Mouse (Mus musculus) heart, adult 8-10 months (tissue): ENCODE measurements at regions not wholly inside any gene's neighbourhood (a gene's known extent, or its start where the extent isn't known, plus 50 kb on each side); places are given as distances from the start of the nearest gene placed in this dataset.

ENCODE experiments used
- DNase-seq: peaks from one replicate; pipeline ENCODE4 v3.0.0; 2022; ENCODE audit warnings: low spot score

DNA sequence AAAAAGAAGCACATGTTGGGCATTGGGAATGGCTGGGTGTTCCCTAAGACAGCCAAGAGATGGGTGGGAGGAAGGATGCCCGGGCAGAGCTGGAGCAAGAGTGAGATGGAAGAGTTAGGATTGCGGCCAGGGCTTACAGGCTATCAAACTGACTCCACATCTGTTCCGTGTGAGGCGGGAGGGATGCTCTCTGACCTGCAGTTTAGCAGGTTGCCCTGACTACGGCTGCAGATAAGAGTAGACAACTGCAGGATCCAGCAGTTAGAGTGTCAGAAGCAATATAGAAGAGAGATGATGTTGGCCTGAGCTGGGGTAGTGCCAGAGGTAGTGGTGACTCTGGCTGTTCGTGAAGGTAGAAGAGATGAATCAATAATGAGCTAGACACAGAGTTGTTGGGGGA lies 61.6 kb upstream of the Syt6 start:
- DNase-seq = no peak

DNA sequence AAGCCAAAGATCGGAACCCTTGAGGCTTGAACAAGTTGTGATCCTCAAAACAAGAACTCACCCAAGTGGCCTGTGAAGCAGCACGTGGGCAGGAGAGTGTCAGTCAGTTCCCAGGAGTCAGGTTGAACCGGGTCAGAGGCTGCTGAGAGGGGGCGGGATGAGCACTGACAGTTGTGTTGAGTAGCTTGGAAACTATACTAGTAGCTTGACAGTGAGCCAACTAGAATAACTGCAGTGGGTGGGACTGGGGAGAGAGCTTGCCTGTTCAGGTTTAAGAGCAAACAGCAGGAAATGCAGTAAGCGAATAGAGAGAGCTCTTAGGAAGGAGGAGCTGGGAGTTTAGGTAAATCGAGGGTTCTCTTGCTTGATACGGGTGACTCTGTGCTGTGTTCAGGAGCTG lies 61.0 kb upstream of the Syt6 start:
- DNase-seq = no peak

DNA sequence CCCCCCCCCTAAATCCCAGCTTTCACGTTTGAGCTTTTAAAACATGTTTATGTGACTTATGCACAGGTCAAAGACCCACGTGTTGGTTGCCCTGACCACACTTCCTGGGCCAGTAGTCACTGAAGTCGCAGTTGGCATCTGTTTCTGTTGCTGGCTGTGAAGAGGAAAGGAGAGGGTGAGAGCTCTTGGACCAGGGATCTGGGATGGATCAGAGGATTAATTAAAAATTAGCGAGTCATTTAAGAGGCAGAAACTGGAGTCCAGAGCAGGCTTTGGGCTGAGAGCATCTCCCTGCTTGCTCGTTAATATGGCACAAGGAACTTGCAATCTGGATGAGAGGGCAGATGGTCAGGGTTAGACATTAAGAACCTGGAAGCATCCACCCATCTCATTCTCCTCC lies 59.1 kb upstream of the Syt6 start:
- DNase-seq = no peak

GRCm38 (mm10) chr3:103517376-103518304 lies 57.4 kb upstream of the Syt6 start:
- DNase-seq = no peak

GRCm38 (mm10) chr3:103518624-103519023 lies 56.4 kb upstream of the Syt6 start:
- DNase-seq = no peak
